Mouse (Mus musculus) neural tube, embryonic 15.5 days (tissue): ENCODE data around the gene BC052040. TPM values are rescaled to one million over a fixed set of nuclear protein-coding genes. Genes with fewer than 3 reads are reported as not detected.

ENCODE experiments used
- ATAC-seq: fragments of 200-750 bp; cut with Nextera tagmentation; 2 replicates; pipeline ENCODE4 v1.8.0; 2017; ENCODE audit warnings: mild to moderate bottlenecking, moderate TSS enrichment, moderate library complexity; ENCODE audit not compliant: low FRiP score
- H3K27ac ChIP-seq: fragments of 300-500 bp; sonication (generic); replicated peaks from 2 replicates; pipeline ENCODE4 v1.5.1; 2015; ENCODE audit warnings: mild to moderate bottlenecking, inconsistent platforms
- H3K27me3 ChIP-seq: fragments of 300-500 bp; sonication (generic); replicated peaks from 2 replicates; pipeline ENCODE4 v1.6.1; 2015; ENCODE audit warnings: inconsistent platforms
- H3K36me3 ChIP-seq: fragments of 300-500 bp; sonication (generic); 2 replicates; pipeline ENCODE4 v1.6.1; 2015; ENCODE audit warnings: inconsistent platforms
- H3K4me1 ChIP-seq: fragments of 300-500 bp; sonication (generic); 2 replicates; pipeline ENCODE4 v1.6.1; 2015; ENCODE audit warnings: inconsistent platforms
- H3K4me2 ChIP-seq: fragments of 300-500 bp; sonication (generic); 2 replicates; pipeline ENCODE4 v1.6.1; 2015; ENCODE audit warnings: inconsistent platforms, mild to moderate bottlenecking, moderate library complexity
- H3K4me3 ChIP-seq: fragments of 300-500 bp; sonication (generic); replicated peaks from 2 replicates; pipeline ENCODE4 v1.5.1; 2015; ENCODE audit warnings: mild to moderate bottlenecking, inconsistent platforms
- H3K9ac ChIP-seq: fragments of 300-500 bp; sonication (generic); replicated peaks from 2 replicates; pipeline ENCODE4 v1.6.1; 2015; ENCODE audit warnings: mild to moderate bottlenecking, inconsistent platforms
- H3K9me3 ChIP-seq: fragments of 300-500 bp; sonication (generic); replicated peaks from 2 replicates; pipeline ENCODE4 v1.6.1; 2016; ENCODE audit warnings: inconsistent platforms
- WGBS: fragments of 180-500 bp; shearing (Covaris S2); methylation state at CpG from one replicate; pipeline ENCODE4 v1.1.7; 2015; ENCODE audit warnings: mixed read lengths; 5-methylcytosine and 5-hydroxymethylcytosine counted together
- polyA plus RNA-seq: library from polyadenylated mRNA; unstranded; fragments of >200 nt; fragmentation: Nextera tagmentation; extraction: Ambion mirVana; gene quantifications from 2 replicates; pipeline ENCODE4 v1.2.1, GENCODE M21; 2015

The BC052040 gene
- polyA plus RNA-seq, 1 experiment from 2014 or later, result 14.5 TPM

DNA sequence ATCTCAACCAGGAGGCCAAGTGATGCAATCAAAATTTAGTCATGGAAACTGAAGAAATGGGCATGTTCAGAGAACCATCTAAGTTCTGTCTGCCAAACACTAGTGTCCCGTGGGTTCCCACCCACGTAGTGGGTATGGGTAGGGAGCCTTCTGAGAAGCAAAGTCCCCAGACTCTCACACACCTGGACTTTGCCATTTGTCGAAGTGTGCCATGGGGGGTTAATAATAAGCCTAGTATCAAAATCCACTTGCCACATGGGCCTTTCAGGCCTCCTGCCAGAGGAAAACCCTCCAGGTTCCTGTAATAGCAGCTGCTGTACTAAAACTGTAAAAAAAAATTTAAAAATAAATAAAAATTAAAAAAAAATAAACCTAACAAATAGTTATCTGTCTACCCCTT is 154.9 kb downstream of the BC052040 start:
- no peak for ATAC-seq
- H3K4me3 ChIP-seq, result no peak overlapping the region
- no peak overlapping the region for H3K27ac ChIP-seq
- H3K27me3 ChIP-seq, result no peaks in the 10 kb centered on the region
- WGBS, result 93% methylated on average over 3 of the region's 3 CpGs
- H3K36me3 ChIP-seq, result no peaks in the 10 kb centered on the region
- H3K4me1 ChIP-seq, result no peaks in the 10 kb centered on the region
- no peak overlapping the region for H3K9ac ChIP-seq
- H3K9me3 ChIP-seq, result no peaks in the 10 kb centered on the region
- no peak overlapping the region for H3K4me2 ChIP-seq

DNA sequence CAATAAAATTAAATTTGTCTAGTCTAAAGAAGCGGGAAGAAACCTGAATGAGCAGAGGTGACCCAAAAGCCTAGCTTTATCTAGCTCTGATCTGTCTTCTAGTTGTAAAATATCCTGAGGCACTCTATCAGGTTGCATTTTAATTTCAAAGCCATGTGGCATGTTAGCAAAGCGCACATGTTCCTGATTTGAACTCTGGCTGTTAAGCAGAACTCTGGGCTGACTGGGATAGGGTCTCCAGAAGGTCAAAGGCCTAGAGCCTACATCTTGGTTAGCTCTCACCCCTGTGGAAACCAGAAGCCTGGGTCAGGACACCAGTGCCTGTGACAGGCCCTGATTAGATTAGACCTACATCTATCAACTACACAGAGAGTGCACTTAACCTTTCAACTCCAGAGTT is 156.4 kb downstream of the BC052040 start:
- Histone ChIP-seq H3K4me3 (no peak overlapping the region), H3K27me3 (no peaks in the 10 kb centered on the region), H3K27ac (no peak overlapping the region), H3K4me2 (no peak overlapping the region), H3K9ac (no peak overlapping the region), H3K36me3 (no peaks in the 10 kb centered on the region), H3K9me3 (no peaks in the 10 kb centered on the region), H3K4me1 (no peaks in the 10 kb centered on the region)
- WGBS, result 89% methylated on average over 2 of the region's 2 CpGs
- ATAC-seq, result no peak

DNA sequence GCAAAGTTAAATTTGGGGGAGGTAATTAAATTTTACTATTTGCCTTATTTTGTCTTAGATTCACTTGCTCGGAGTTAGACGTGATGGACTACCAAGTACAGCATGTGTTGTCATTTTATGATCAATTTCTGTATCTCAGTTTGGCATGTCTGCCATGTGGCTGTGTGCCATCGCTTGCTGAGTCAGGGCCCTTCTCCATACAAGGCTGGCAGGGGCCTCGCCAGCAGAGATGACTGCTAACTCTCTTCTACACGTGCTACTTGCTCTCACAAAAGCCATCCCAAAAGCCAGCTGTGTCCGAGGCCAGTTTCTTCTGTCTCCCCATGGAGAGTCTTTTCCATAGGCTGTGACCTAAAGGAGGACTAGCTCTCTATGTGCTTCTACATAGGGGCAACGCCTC is 160.5 kb downstream of the BC052040 start:
- Histone ChIP-seq H3K9me3 (no peaks in the 10 kb centered on the region), H3K4me3 (no peak overlapping the region), H3K27me3 (no peaks in the 10 kb centered on the region), H3K9ac (no peak overlapping the region), H3K4me2 (no peak overlapping the region), H3K36me3 (no peaks in the 10 kb centered on the region), H3K4me1 (no peaks in the 10 kb centered on the region), H3K27ac (no peak overlapping the region)
- 83% methylated on average over 7 of the region's 7 CpGs for WGBS
- ATAC-seq, result no peak

DNA sequence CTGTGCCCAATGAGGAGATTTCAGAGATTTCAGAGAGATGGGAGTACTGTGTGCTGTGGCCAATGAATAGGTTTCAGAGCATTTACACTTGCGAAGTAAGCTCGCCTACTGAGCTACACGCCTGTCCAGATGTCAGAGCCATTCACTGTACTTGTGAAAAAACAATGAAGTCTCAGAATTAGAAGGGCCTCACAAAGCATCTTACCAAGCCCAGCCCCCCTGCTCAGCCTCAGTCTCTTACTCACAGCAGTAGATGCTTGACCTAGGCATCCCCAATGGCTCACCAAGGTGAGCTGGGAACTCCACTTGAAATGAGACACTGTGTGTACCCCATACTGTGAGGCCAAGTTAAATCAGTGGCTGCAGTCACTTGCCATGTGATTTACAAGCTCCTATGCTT is 166.1 kb downstream of the BC052040 start:
- Histone ChIP-seq H3K4me2 (no peak overlapping the region), H3K36me3 (no peaks in the 10 kb centered on the region), H3K4me1 (no peaks in the 10 kb centered on the region), H3K9ac (no peak overlapping the region), H3K4me3 (no peak overlapping the region), H3K27me3 (no peaks in the 10 kb centered on the region), H3K9me3 (no peaks in the 10 kb centered on the region), H3K27ac (no peak overlapping the region)
- ATAC-seq, result no peak
- 64% methylated on average over 3 of the region's 3 CpGs for WGBS

DNA sequence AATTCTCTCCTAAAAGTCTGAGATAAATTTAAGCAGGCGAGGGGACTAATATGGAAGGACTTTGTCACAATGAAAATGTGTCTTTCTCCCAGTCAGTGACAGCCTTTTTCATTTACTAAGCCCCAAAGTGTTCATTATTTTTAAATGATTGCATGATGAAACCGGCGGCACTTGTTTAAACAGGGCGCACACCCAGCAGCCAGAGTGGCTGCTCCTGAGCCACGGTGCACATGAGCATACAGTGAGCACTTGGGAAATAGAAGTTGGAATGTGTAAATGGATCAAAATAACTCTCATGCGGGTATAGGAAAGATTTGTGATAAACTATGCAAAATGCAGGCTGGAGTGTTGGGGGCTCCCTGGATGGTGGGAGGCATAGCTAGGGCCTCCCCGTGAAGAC is 169.7 kb downstream of the BC052040 start:
- Histone ChIP-seq H3K4me2 (no peak overlapping the region), H3K4me3 (no peak overlapping the region), H3K36me3 (no peaks in the 10 kb centered on the region), H3K27me3 (no peaks in the 10 kb centered on the region), H3K9ac (no peak overlapping the region), H3K4me1 (no peaks in the 10 kb centered on the region), H3K27ac (no peak overlapping the region), H3K9me3 (no peaks in the 10 kb centered on the region)
- no peak for ATAC-seq
- 73% methylated on average over 7 of the region's 7 CpGs for WGBS

DNA sequence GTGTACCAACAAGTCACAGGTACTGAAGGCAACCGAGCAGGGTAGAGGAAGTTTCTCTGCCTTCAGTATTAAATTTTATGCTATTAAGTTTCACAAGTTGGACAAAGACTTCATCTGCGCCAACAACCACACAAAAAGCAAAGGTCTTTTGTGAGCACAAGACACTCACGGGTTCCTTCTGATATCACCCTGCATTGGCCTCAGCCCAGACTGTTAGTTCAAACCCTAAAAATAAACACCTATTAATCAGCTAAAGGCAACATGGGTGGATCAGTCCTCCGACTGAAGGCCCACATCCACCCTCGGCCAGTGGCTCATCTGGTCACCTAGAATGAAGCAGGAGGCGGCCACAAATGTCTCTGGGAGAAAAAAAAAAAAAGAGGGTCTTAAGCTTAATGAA is 176.2 kb downstream of the BC052040 start:
- no peak for ATAC-seq
- no peak overlapping the region for H3K9ac ChIP-seq
- no peaks in the 10 kb centered on the region for H3K27me3 ChIP-seq
- no peak overlapping the region for H3K27ac ChIP-seq
- no peak overlapping the region for H3K4me3 ChIP-seq
- H3K9me3 ChIP-seq, result no peaks in the 10 kb centered on the region
- no peaks in the 10 kb centered on the region for H3K36me3 ChIP-seq
- H3K4me1 ChIP-seq, result no peaks in the 10 kb centered on the region
- H3K4me2 ChIP-seq, result no peak overlapping the region
- 74% methylated on average over 6 of the region's 6 CpGs for WGBS

DNA sequence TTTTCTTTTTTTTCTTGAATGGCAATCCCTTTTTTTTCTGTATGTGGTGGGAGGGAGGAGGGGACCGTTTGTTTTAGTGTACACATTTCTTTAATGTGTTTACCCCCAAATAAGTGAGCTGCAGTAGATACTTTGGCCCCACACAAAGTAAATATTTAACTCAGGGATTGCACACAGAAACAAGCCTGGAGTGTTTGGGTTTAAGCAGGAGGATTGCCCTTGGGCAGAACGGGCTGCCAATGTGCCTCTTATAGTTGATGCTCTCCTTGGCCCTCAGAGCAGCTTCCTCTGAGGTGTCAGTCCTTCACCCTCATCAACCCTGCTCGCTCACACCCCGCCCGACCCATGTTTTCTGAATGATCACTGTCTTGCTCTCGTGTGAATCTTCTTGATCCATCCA is 177.0 kb downstream of the BC052040 start:
- Histone ChIP-seq H3K4me1 (no peaks in the 10 kb centered on the region), H3K27me3 (no peaks in the 10 kb centered on the region), H3K4me2 (no peak overlapping the region), H3K36me3 (no peaks in the 10 kb centered on the region), H3K9me3 (no peaks in the 10 kb centered on the region), H3K4me3 (no peak overlapping the region), H3K27ac (no peak overlapping the region), H3K9ac (no peak overlapping the region)
- 84% methylated on average over 6 of the region's 6 CpGs for WGBS
- ATAC-seq, result no peak

DNA sequence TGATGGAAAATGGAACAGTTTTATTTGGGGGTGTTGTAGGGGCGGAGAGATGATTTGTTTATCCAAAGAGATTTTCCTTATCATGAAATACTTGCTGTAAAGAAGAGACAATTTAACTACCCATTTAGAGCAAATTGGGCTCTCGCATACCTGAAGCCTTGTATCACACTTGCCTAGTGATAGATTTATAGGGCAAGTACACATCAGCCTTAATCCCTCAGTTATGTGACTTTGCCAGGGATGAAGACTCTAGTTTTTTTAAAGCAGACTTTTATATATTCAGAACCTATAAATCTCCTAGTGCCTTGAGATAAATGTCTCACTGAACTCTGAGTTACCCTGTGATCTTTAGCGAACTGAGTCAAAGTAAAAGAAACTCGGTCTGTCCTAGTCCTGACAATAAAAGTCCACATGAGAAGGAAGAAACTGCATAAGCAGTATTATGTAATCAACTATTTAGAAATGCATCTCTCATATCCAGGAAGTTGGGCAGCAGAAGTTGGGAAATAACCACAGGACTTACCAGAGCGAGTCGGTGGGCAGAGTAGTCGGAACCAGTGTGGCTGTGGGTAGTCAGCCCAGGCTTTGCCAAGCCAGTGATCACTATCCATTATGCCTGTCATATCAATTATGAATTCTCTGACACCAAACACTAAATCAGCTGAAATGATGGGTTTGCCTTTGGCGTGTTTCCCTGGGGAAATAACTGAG is 183.2 kb downstream of the BC052040 start:
- no peak overlapping the region for H3K4me2 ChIP-seq
- H3K9me3 ChIP-seq, result no peaks in the 10 kb centered on the region
- no peaks in the 10 kb centered on the region for H3K27me3 ChIP-seq
- H3K4me1 ChIP-seq, result no peaks in the 10 kb centered on the region
- no peak overlapping the region for H3K4me3 ChIP-seq
- no peak overlapping the region for H3K9ac ChIP-seq
- 79% methylated on average over 8 of the region's 8 CpGs for WGBS
- ATAC-seq, result no peak
- H3K36me3 ChIP-seq, result no peaks in the 10 kb centered on the region
- no peak overlapping the region for H3K27ac ChIP-seq

DNA sequence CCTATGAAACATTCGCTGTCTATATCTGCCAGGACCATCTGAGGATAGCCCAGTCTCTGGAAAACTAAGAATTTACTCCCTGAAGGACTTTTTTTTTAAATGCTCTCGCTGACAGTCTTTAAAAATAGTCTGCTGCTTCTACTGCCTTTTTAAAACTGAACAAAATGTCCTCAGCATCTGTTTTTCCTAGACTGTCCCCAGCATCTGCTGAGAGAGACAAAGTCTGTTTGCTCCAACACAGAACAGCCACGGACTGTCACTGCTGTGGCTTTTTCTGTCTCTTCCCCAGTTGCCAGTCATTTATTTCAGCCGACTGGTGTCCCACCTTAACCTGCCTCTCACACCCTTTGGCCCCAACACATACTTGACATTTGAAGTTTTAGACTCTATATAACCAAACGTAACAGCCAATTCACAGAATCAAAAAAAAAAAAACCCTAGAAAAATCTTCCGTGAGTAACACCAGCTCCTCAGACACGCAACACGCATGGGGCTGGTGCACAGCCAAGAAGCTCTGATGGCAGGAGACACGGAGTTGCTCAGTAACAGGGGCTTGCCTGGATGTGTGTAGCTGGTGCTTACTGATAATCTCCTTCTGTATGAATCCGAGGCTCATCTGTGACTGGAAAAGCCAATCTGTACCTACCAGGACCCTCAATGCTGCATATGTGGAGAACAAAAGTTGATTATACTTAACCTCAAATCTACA is 188.2 kb downstream of the BC052040 start:
- no peaks in the 10 kb centered on the region for H3K4me1 ChIP-seq
- H3K4me2 ChIP-seq, result no peak overlapping the region
- 95% methylated on average over 10 of the region's 10 CpGs for WGBS
- ATAC-seq, result no peak
- H3K36me3 ChIP-seq, result no peaks in the 10 kb centered on the region
- no peak overlapping the region for H3K9ac ChIP-seq
- H3K4me3 ChIP-seq, result no peak overlapping the region
- no peaks in the 10 kb centered on the region for H3K9me3 ChIP-seq
- no peak overlapping the region for H3K27ac ChIP-seq
- no peaks in the 10 kb centered on the region for H3K27me3 ChIP-seq

DNA sequence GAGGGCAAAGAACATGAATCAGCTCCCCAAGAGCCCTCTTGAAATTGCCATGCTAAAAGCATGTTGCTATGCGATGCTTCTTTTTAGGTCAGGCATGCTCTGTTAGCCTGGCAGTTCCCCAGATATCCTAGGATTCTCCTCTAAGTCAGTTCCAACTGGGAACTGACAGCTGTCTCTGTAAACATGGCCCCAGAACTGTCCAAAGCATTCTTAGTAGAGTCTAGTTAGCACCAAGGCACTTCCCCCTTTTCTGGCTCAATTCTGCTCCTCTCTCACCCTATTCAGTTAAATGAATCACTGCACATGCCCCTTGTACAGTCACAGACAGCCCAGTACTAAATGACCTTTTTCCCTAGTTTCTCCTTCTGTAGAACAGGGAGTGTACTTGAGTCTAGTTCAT is 191.2 kb downstream of the BC052040 start:
- H3K4me2 ChIP-seq, result no peak overlapping the region
- H3K27me3 ChIP-seq, result no peaks in the 10 kb centered on the region
- ATAC-seq, result peak; percentile 73; the same call in 1 of the 2 replicates
- H3K9ac ChIP-seq, result no peak overlapping the region
- no peak overlapping the region for H3K4me3 ChIP-seq
- no peaks in the 10 kb centered on the region for H3K36me3 ChIP-seq
- peaks cover 4% of the 10 kb centered on the region; the same call in 1 of the 2 replicates for H3K4me1 ChIP-seq
- no peaks in the 10 kb centered on the region for H3K9me3 ChIP-seq
- 68% methylated on average over 1 of the region's 1 CpGs for WGBS
- H3K27ac ChIP-seq, result no peak overlapping the region

DNA sequence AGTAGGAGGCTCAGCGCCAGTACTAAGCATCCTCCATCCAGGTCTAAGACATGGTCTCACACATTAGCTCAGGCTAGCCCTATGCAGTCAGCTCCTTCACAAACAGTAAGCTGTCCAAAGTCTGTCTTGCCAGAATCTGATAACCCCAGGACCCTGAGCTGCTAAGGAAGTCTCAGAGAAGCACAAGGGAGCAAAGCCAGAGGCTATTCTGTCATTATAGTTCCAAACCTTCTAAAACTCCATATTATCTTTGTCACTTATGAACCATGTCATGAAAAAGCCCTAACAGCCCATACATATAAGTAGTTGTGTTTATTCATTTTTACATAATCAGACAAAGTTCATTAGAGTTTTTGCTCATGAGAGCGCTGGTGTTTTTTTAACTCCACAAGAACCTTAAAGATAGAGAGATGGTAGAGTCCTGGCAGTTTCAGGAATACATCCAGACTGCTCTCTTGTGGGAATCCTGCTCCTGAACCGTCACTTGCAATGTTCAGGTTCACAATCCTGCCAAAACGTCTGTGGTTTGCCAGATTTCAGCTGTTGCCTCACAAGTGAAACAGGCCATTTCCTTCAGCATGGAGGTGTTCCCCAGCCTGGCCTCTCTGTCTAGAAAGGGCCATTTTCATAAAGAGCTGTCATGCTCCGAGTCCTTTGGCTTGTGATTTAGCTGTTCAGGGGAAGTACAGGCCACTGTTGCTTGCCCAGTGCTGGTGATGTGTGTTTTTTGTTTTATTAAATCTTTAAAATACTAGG is 192.8 kb downstream of the BC052040 start:
- Histone ChIP-seq H3K27me3 (no peaks in the 10 kb centered on the region), H3K36me3 (no peaks in the 10 kb centered on the region), H3K9ac (no peak overlapping the region), H3K4me1 (peaks cover 4% of the 10 kb centered on the region; the same call in 1 of the 2 replicates), H3K4me2 (no peak overlapping the region), H3K9me3 (no peaks in the 10 kb centered on the region), H3K4me3 (no peak overlapping the region), H3K27ac (no peak overlapping the region)
- 71% methylated on average over 5 of the region's 5 CpGs for WGBS
- no peak for ATAC-seq
